Mouse (Mus musculus) lung, postnatal 0 days (tissue): ENCODE results near the gene Banf2. TPM values are rescaled to one million over a fixed set of nuclear protein-coding genes. Genes with fewer than 3 reads are reported as not detected.

Experiments
- ATAC-seq: fragments of 200-750 bp; cut with Nextera tagmentation; 2 replicates; pipeline ENCODE4 v1.8.0; 2017; ENCODE audit warnings: moderate library complexity
- DNase-seq: peaks from one replicate; pipeline ENCODE4 v3.0.0-alpha.2; 2016; ENCODE audit warnings: low spot score
- H3K27ac ChIP-seq: fragments of 300-500 bp; sonication (generic); 2 replicates; pipeline ENCODE4 v1.5.1; 2014; ENCODE audit warnings: antibody characterized with exemption, mild to moderate bottlenecking, low read length, mixed read lengths
- H3K27me3 ChIP-seq: fragments of 300-500 bp; sonication (generic); replicated peaks from 2 replicates; pipeline ENCODE4 v1.6.1; 2014; ENCODE audit warnings: low read length, mixed read lengths; ENCODE audit not compliant: insufficient read depth
- H3K36me3 ChIP-seq: fragments of 300-500 bp; sonication (generic); 2 replicates; pipeline ENCODE4 v1.6.1; 2014; ENCODE audit warnings: low read length, mixed read lengths; ENCODE audit not compliant: insufficient read depth
- H3K4me1 ChIP-seq: fragments of 300-500 bp; sonication (generic); 2 replicates; pipeline ENCODE4 v1.6.1; 2014; ENCODE audit warnings: antibody characterized with exemption, low read depth, low read length, mixed read lengths; ENCODE audit not compliant: insufficient read depth
- H3K4me2 ChIP-seq: fragments of 300-500 bp; sonication (generic); replicated peaks from 2 replicates; pipeline ENCODE4 v1.6.1; 2014; ENCODE audit warnings: low read depth, mild to moderate bottlenecking, low read length, moderate library complexity, mixed read lengths
- H3K4me3 ChIP-seq: fragments of 300-500 bp; sonication (generic); 2 replicates; pipeline ENCODE4 v1.5.1; 2014; ENCODE audit warnings: low read depth, low read length
- H3K9ac ChIP-seq: fragments of 300-500 bp; sonication (generic); replicated peaks from 2 replicates; pipeline ENCODE4 v1.6.1; 2014; ENCODE audit warnings: low read depth, mild to moderate bottlenecking
- H3K9me3 ChIP-seq: fragments of 300-500 bp; sonication (generic); 2 replicates; pipeline ENCODE4 v1.6.1; 2016; ENCODE audit warnings: low read length, mixed read lengths
- CTCF ChIP-seq: IDR thresholded peaks from 2 replicates; pipeline ENCODE4 v1.5.1; 2016; ENCODE audit warnings: antibody characterized with exemption, mild to moderate bottlenecking
- EP300 ChIP-seq: IDR thresholded peaks from 2 replicates; pipeline ENCODE4 v1.6.1; 2016; ENCODE audit warnings: antibody characterized with exemption, mild to moderate bottlenecking, control low read depth
- WGBS: fragments of 180-500 bp; shearing (Covaris S2); extraction: QIAGEN DNeasy Blood & Tissue Kit; methylation state at CpG from one replicate; pipeline ENCODE4 v1.1.7; 2014; 5-methylcytosine and 5-hydroxymethylcytosine counted together
- polyA plus RNA-seq: library from polyadenylated mRNA; unstranded; fragments of >200 nt; fragmentation: Nextera tagmentation; extraction: Ambion mirVana; gene quantifications from 2 replicates; pipeline ENCODE4 v1.2.1, GENCODE M21; 2015

Banf2 gene
- polyA plus RNA-seq, 1 experiment from 2014 or later, result not detected

DNA sequence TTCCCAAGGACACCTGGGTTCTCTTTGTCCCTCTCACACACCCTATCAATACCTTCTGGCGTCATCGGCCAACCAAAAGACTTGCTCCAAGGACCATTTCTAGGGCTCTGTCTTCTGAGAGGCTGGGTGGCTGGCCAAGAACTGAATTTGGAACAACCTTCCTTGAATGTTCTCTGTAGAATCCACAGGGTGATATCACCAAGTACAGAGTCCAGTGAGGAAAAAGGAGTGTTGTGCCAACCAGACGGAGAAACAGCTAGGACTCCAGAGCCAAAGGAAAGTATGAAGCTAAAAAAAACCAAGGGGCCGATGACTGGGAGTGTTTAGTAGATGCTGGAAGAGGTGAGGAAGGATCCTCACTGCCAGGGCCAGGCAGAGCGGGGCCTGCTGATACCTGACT is 74.5 kb downstream of the Banf2 start:
- Histone ChIP-seq H3K36me3 (no peaks in the 10 kb centered on the region), H3K27me3 (no peaks in the 10 kb centered on the region), H3K4me1 (no peaks in the 10 kb centered on the region), H3K4me3 (no peak overlapping the region), H3K27ac (no peak overlapping the region), H3K9me3 (no peaks in the 10 kb centered on the region), H3K9ac (no peak overlapping the region), H3K4me2 (no peak overlapping the region)
- ATAC-seq, result no peak
- TF ChIP-seq CTCF, result no peak
- TF ChIP-seq EP300, result no peak
- 81% methylated on average over 5 of the region's 5 CpGs for WGBS
- no peak for DNase-seq

GRCm38 (mm10) chr2:144107810-144108209 is 75.0 kb downstream of the Banf2 start:
- Histone ChIP-seq H3K9me3 (no peaks in the 10 kb centered on the region), H3K9ac (no peak overlapping the region), H3K27ac (no peak overlapping the region), H3K4me3 (no peak overlapping the region), H3K4me1 (no peaks in the 10 kb centered on the region), H3K27me3 (no peaks in the 10 kb centered on the region), H3K36me3 (no peaks in the 10 kb centered on the region), H3K4me2 (no peak overlapping the region)
- DNase-seq (no peak), ATAC-seq (no peak)
- TF ChIP-seq EP300 (no peak), CTCF (no peak)
- 65% methylated on average over 2 of the region's 2 CpGs for WGBS

GRCm38 (mm10) chr2:144108376-144108775 is 75.5 kb downstream of the Banf2 start:
- TF ChIP-seq CTCF (no peak), EP300 (no peak)
- Histone ChIP-seq H3K4me1 (no peaks in the 10 kb centered on the region), H3K27ac (no peak overlapping the region), H3K36me3 (no peaks in the 10 kb centered on the region), H3K9ac (no peak overlapping the region), H3K27me3 (no peaks in the 10 kb centered on the region), H3K4me3 (no peak overlapping the region), H3K9me3 (no peaks in the 10 kb centered on the region), H3K4me2 (no peak overlapping the region)
- DNase-seq (no peak), ATAC-seq (no peak)
- 76% methylated on average over 3 of the region's 3 CpGs for WGBS

DNA sequence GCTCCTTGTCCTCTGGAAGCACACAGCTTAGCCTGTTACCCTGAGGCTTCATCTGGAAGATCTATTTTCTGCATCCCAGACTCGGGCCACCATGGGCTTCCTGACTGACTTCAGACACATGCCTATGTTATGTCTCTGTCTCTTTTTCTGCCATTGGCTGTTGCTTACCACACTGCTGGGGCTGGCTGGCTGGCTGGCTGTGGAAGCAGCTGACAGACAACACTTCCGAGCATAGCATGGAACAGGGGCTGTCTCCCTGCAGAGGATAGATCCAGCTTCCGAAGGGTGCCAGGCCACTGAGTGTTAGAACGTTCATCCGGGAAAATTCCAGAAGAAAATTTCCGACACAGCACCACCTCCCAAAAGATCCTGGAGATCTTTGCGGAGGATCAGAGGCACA is 79.1 kb downstream of the Banf2 start:
- WGBS, result 62% methylated on average over 7 of the region's 7 CpGs
- TF ChIP-seq CTCF (no peak), EP300 (no peak)

GRCm38 (mm10) chr2:144112666-144113065 is 79.8 kb downstream of the Banf2 start:
- H3K4me3 ChIP-seq, result no peak overlapping the region
- no peaks in the 10 kb centered on the region for H3K9me3 ChIP-seq
- no peak for TF ChIP-seq CTCF
- TF ChIP-seq EP300, result no peak
- H3K4me2 ChIP-seq, result no peak overlapping the region
- no peaks in the 10 kb centered on the region for H3K27me3 ChIP-seq
- no peak overlapping the region for H3K27ac ChIP-seq
- no peak overlapping the region for H3K9ac ChIP-seq
- H3K36me3 ChIP-seq, result no peaks in the 10 kb centered on the region
- DNase-seq (no peak), ATAC-seq (no peak)
- WGBS, result 72% methylated on average over 5 of the region's 5 CpGs
- H3K4me1 ChIP-seq, result no peaks in the 10 kb centered on the region

More for the DNA sequence above, 79.1 kb downstream of the Banf2 start:
- no peak overlapping the region for H3K9ac ChIP-seq
- H3K27me3 ChIP-seq, result no peaks in the 10 kb centered on the region
- no peak overlapping the region for H3K4me3 ChIP-seq
- no peak overlapping the region for H3K4me2 ChIP-seq
- no peak for DNase-seq
- no peaks in the 10 kb centered on the region for H3K9me3 ChIP-seq
- H3K36me3 ChIP-seq, result no peaks in the 10 kb centered on the region
- H3K27ac ChIP-seq, result no peak overlapping the region
- no peaks in the 10 kb centered on the region for H3K4me1 ChIP-seq
- peak; percentile 37; the same call in 1 of the 2 replicates for ATAC-seq

GRCm38 (mm10) chr2:144118061-144118460 is 85.2 kb downstream of the Banf2 start:
- Histone ChIP-seq H3K9me3 (no peaks in the 10 kb centered on the region), H3K27ac (no peak overlapping the region), H3K9ac (no peak overlapping the region), H3K36me3 (no peaks in the 10 kb centered on the region), H3K4me1 (no peaks in the 10 kb centered on the region; the same call in 1 of the 2 replicates), H3K4me2 (no peak overlapping the region), H3K27me3 (no peaks in the 10 kb centered on the region), H3K4me3 (no peak overlapping the region)
- DNase-seq (no peak), ATAC-seq (no peak)
- 61% methylated on average over 2 of the region's 2 CpGs for WGBS
- TF ChIP-seq EP300 (no peak), CTCF (no peak)

GRCm38 (mm10) chr2:144120186-144120823 is 87.4 kb downstream of the Banf2 start:
- TF ChIP-seq CTCF (no peak), EP300 (no peak)
- H3K36me3 ChIP-seq, result no peaks in the 10 kb centered on the region
- no peaks in the 10 kb centered on the region for H3K27me3 ChIP-seq
- DNase-seq (peak; percentile 38), ATAC-seq (peak; percentile 41; the same call in 1 of the 2 replicates)
- H3K4me2 ChIP-seq, result no peak overlapping the region
- H3K4me3 ChIP-seq, result no peak overlapping the region
- H3K9me3 ChIP-seq, result no peaks in the 10 kb centered on the region
- no peak overlapping the region for H3K9ac ChIP-seq
- no peaks in the 10 kb centered on the region; the same call in 1 of the 2 replicates for H3K4me1 ChIP-seq
- H3K27ac ChIP-seq, result no peak overlapping the region
- 51% methylated on average over 7 of the region's 7 CpGs for WGBS
